Mouse (Mus musculus): ENCODE results near the gene Ccdc157.

DNA sequence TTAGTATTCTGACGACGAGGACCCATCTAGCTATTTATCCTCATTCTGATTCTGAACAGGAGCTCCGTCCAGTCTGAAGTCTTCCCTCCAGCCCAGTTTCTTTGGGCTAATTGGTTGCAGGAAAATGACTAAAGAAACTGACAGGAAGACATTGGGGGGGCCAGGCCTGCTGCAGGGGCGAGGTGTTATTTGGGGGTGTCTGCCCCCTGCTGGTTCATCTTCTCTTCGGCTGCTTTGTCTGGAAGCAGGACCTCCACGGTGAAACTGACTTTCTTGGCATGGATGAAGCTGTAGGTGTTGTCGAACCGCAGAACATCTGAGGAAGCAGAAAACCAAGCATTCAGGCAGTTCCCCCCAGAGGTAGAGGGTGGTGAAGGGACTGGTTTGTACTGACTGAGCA lies 62.0 kb downstream of the Ccdc157 start:
- TF ChIP-seq EP300 (IDR thresholded peaks at IDR 0.05; ENCODE audit: low read depth) (no peak), CTCF (IDR thresholded peaks at IDR 0.05; ENCODE audit: low read depth) (no peak)
